Mouse (Mus musculus) ES-Bruce4 (cell line): ENCODE measurements around the gene Mpc1.

Experiments used
- CTCF ChIP-seq: IDR thresholded peaks from one replicate; pipeline ENCODE4 v1.8.1; 2011; ENCODE audit warnings: low read depth, low read length
- EP300 ChIP-seq: IDR thresholded peaks from 2 replicates; pipeline ENCODE4 v1.6.1; 2011; ENCODE audit warnings: low read depth, low read length; ENCODE audit not compliant: insufficient read depth
- POLR2A ChIP-seq: IDR thresholded peaks from one replicate; pipeline ENCODE4 v1.8.1; 2011; ENCODE audit warnings: low read length; ENCODE audit not compliant: insufficient read depth

DNA sequence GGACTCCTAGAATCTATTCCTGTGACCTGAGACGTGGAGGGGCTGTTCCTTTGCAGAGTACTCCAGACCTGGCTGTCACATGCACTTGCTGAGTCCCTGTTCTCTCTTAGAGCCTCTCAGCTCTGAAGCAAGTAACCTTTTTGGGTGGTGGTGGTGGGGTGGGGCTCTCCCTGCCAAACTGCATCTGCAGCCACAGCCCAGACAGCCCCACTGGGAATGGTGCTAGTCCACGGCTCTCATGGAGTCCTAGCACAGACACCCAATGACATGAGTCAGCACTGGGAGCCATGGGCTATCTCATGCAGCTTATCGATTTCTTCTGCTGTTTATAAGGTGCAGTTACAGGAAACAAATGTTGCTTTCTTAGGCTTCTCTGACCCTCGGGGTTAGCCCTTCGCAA is 15.0 kb downstream of the Mpc1 start:
- TF ChIP-seq CTCF (no peak), POLR2A (no peak), EP300 (no peak)
